Mouse (Mus musculus): ENCODE data around the gene Zfp629.

Gene Zfp629

DNA sequence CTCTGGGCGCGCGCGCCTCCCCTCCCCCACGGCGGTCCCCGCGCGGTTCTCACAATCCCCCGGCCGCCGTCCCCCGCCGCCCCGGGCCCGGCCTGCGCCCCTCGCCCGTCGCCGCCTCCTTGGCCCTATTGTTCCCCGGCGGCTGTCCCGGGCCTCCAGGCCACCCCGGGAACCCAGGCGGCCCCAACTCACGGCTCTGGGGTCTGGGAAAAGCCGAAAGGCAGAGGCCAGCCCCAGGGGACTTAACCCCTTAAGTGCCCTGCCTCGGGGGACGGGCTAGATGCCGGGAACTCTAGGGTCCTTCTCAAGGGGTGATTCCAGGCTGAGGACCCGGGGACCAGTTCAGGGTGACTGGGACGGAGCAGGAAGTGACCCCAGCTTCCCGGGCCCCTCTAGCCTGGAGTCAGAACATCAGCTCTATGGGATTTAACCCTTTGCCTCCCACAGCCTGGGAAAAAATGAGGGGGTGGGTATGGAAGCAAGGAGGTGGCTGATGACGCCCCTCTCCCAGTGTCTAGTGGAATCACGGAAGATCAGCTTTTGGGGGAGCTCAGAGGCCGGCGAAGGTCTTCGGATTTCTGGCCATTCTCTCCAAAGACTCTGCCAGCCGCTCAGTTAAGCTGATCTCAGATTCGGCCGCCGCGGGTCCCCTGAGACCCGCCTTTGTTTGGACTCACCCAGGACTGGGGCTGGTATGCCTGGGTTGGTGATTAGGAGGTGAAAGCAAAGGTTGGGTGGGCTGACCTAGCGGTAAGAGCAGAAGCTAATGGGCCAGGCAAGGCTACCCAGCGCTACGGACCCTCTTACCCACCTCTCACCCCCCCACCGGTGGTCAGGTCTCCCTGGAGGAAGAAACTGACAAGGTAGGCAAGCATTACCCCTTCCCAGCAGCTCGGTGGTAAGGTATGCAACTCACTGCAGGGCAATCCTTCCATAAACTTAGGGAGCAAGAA, at the start of gene Zfp629:
Zfp629 (minus strand) TSS at position 907 of the 953 bp plus-strand sequence.
- no peak for TF ChIP-seq GATA4 (IDR thresholded peaks at IDR 0.05; ENCODE audit: insufficient replicate concordance, low read length)

- TF ChIP-seq GATA4 (IDR thresholded peaks at IDR 0.05; ENCODE audit: insufficient replicate concordance, low read length), result no peak
Observed at GRCm38 (mm10) chr7:127662926-127663325, 47.3 kb upstream of the Zfp629 start.

DNA sequence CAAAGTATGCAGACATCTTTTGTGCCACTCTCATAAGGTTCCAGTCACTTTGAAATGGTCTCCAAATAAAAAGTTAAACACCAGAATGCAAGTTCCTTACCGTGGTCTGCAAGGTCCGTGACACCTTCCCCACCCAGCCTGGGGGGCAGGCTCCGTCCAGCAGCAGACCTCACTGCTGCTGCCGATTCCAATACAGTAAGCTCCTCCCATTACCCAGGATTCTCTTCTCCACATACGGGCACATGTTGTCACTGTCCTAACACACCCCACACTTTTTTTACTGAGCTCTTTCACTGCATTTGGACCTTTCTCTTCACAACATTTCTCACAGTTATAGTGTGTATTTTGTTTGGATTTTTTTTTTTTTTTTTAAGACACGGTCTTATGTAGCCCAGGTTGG, 46.2 kb upstream of the Zfp629 start:
- TF ChIP-seq GATA4 (IDR thresholded peaks at IDR 0.05; ENCODE audit: insufficient replicate concordance, low read length), result no peak

- no peak for TF ChIP-seq GATA4 (IDR thresholded peaks at IDR 0.05; ENCODE audit: insufficient replicate concordance, low read length)
Observed at GRCm38 (mm10) chr7:127660882-127661281, 45.3 kb upstream of the Zfp629 start.

- TF ChIP-seq GATA4 (IDR thresholded peaks at IDR 0.05; ENCODE audit: insufficient replicate concordance, low read length), result no peak
Observed at GRCm38 (mm10) chr7:127656946-127657345, 41.3 kb upstream of the Zfp629 start.

GRCm38 (mm10) chr7:127654318-127654717, 38.7 kb upstream of the Zfp629 start:
- TF ChIP-seq GATA4 (IDR thresholded peaks at IDR 0.05; ENCODE audit: insufficient replicate concordance, low read length), result no peak

GRCm38 (mm10) chr7:127652050-127652449, 36.5 kb upstream of the Zfp629 start:
- no peak for TF ChIP-seq GATA4 (IDR thresholded peaks at IDR 0.05; ENCODE audit: insufficient replicate concordance, low read length)

- TF ChIP-seq GATA4 (IDR thresholded peaks at IDR 0.05; ENCODE audit: insufficient replicate concordance, low read length), result no peak
Observed at GRCm38 (mm10) chr7:127651624-127652023, 36.0 kb upstream of the Zfp629 start.

DNA sequence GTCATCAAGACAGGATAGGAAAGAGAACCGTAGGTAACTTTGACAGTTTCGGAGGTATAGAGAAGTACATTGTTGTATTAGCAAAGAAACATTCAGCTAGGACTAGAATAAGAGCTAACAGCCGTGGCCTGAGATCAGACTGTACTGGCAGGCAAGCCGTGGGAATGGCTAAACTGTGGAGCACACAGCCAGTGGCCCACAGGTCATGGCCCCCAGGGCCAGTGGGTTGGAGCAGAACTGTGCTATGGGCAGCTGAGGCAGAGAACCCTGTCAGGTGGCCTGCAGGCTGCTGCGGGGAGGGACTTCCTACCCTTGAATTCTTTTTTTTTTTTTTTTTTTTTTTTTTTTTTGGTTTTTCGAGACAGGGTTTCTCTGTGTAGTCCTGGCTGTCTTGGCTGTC, 33.6 kb upstream of the Zfp629 start:
- no peak for TF ChIP-seq GATA4 (IDR thresholded peaks at IDR 0.05; ENCODE audit: insufficient replicate concordance, low read length)

DNA sequence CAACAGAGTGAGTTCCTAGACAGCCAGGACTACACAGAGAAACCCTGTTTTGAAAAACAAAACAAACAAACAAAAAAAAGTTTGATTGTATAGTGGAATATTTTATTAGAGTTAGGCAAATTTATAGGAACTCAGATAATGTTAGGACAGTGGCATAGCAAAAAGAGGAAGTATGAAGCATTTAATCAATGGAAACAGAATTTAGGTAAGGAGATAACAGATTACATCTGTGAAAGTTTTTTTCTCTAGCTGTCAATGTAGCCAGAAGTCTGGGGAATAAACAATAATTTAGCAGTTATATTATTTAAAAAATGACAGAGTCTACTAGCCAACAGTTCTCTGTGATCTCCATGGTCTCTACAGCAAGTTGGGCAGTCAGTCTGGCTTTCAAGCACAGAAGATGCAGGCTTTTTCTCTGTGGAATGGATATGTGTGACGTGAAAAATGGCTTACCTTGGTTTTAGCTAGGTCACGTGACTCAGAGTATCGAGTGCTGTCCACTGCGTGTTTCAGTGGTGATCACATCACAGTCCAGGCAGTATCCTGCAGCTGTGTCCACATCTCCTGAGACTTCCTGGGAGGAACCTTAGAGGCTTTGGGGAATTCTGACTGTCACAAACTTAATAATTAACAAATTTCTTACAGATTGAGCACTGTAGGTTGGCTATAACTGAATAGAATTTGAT, 33.1 kb upstream of the Zfp629 start:
- TF ChIP-seq GATA4 (IDR thresholded peaks at IDR 0.05; ENCODE audit: insufficient replicate concordance, low read length), result no peak

GRCm38 (mm10) chr7:127646363-127646762, 30.8 kb upstream of the Zfp629 start:
- no peak for TF ChIP-seq GATA4 (IDR thresholded peaks at IDR 0.05; ENCODE audit: insufficient replicate concordance, low read length)

GRCm38 (mm10) chr7:127642254-127642653, 26.7 kb upstream of the Zfp629 start:
- no peak for TF ChIP-seq GATA4 (IDR thresholded peaks at IDR 0.05; ENCODE audit: insufficient replicate concordance, low read length)

GRCm38 (mm10) chr7:127641260-127641659, 25.7 kb upstream of the Zfp629 start:
- TF ChIP-seq GATA4 (IDR thresholded peaks at IDR 0.05; ENCODE audit: insufficient replicate concordance, low read length), result no peak

GRCm38 (mm10) chr7:127636963-127637362, 21.4 kb upstream of the Zfp629 start:
- TF ChIP-seq GATA4 (IDR thresholded peaks at IDR 0.05; ENCODE audit: insufficient replicate concordance, low read length), result no peak; the same call in 1 of the 2 replicates

- no peak for TF ChIP-seq GATA4 (IDR thresholded peaks at IDR 0.05; ENCODE audit: insufficient replicate concordance, low read length)
Observed at GRCm38 (mm10) chr7:127631416-127631815, 15.8 kb upstream of the Zfp629 start.

DNA sequence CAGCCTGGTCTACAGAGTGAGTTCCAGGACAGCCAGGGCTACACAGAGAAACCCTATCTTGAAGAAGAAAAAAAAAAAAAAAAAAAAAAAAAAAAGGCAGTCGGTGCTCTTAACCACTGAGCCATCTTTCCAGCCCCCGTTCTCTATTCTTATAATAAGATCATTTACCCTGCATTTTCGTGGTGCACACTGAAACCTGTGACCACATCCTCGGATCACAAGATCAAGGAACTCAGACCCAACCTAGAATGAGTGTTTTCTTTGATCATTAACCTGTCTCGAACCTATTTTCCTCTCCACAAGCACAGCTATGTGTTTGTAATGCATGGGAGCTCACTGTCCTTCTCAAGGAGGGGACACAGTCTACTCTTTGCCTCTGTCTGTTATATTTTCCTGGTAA, 13.0 kb upstream of the Zfp629 start:
- no peak for TF ChIP-seq GATA4 (IDR thresholded peaks at IDR 0.05; ENCODE audit: insufficient replicate concordance, low read length)
